Mouse (Mus musculus) cerebellum, adult 2 months (tissue): ENCODE measurements around the gene Wwp2.

Source experiments
- CTCF ChIP-seq: fragments of 200-500 bp; IDR thresholded peaks from 2 replicates; pipeline ENCODE4 v1.5.1; 2011; ENCODE audit warnings: low read depth, mild to moderate bottlenecking, control low read depth, low read length, moderate library complexity, borderline replicate concordance; ENCODE audit not compliant: insufficient read depth
- POLR2A ChIP-seq: fragments of 200-500 bp; IDR thresholded peaks from 2 replicates; pipeline ENCODE4 v1.6.1; 2011; ENCODE audit warnings: low read length, control low read depth, borderline replicate concordance; ENCODE audit not compliant: insufficient read depth

DNA sequence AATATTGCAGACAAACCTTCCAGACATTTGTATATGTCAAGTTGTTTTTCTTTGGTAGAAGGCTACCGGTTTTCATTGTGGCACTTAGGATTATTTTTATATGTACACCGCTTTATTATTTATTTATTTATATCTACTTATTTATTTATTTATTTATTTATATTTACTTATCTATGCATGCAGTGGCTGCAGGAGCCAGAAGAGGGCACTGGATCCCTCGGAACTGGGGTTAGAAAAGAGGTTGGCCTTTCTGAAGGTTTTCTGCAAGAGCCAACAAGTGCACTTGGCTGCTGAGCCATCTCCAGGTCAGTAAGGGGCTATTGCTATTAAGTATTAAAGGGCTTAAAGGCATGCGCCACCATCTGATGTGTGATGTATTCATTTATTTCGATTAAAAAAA, 48.3 kb upstream of the Wwp2 start:
- TF ChIP-seq CTCF = peak; percentile 44; the same call in 1 of the 2 replicates
- TF ChIP-seq POLR2A = no peak
